In genomic region chr13:48130724-48131123, GRCm38 (mm10) we compare ENCODE assay signal across 8 mouse cellular contexts.
DNase-seq lines count a peak whose midpoint lies in the region; ATAC-seq and TF ChIP-seq lines count a peak whose summit lies in the region.

No protein-coding gene starts in this region.

- no peaks in the 10 kb centered on the region for H3K36me3 ChIP-seq in embryonic facial prominence, embryonic 10.5 days (replicated peaks)
- H3K36me3 ChIP-seq in intestine, postnatal 0 days (ENCODE audit: control insufficient read depth, insufficient read depth) = no peaks in the 10 kb centered on the region
- H3K36me3 ChIP-seq in midbrain, embryonic 11.5 days (ENCODE audit: control insufficient read depth, insufficient read depth, low read length) = no peaks in the 10 kb centered on the region
- no peaks in the 10 kb centered on the region for H3K36me3 ChIP-seq in stomach, embryonic 14.5 days (ENCODE audit: control insufficient read depth, insufficient read depth, low read length)

- peak overlapping the region; percentile 45 for H3K4me3 ChIP-seq in embryonic facial prominence, embryonic 10.5 days
- H3K4me3 ChIP-seq in intestine, postnatal 0 days (ENCODE audit: low read depth, low read length) = peak overlapping the region; percentile 11; the same call in 1 of the 2 replicates
- H3K4me3 ChIP-seq in midbrain, embryonic 11.5 days (ENCODE audit: low read depth, low read length) = no peak overlapping the region
- H3K4me3 ChIP-seq in stomach, embryonic 14.5 days (ENCODE audit: low read depth, low read length) = peak overlapping the region; percentile 11; the same call in 1 of the 2 replicates

- no peak for ATAC-seq in intestine, postnatal 0 days
- peak; percentile 92 for ATAC-seq in midbrain, embryonic 11.5 days (ENCODE audit: low FRiP score)
- ATAC-seq in stomach, embryonic 14.5 days (ENCODE audit: insufficient number of reproducible peaks, insufficient read depth, low FRiP score, low read depth) = peak; percentile 65; the same call in 1 of the 2 replicates

- intact Hi-C loops in left cerebral cortex, postnatal 25 days (cut with DNase I) = loop anchor here (10.0 kb wide), 1 partner anchor 296 kb away; no protein-coding TSS in a partner anchor

- peaks cover 19% of the 10 kb centered on the region for H3K4me1 ChIP-seq in embryonic facial prominence, embryonic 10.5 days
- H3K4me1 ChIP-seq in intestine, postnatal 0 days (replicated peaks; ENCODE audit: control insufficient read depth, insufficient read depth, low read length) = no peaks in the 10 kb centered on the region
- peaks cover 26% of the 10 kb centered on the region for H3K4me1 ChIP-seq in midbrain, embryonic 11.5 days (ENCODE audit: control insufficient read depth, insufficient read depth, low read length)
- H3K4me1 ChIP-seq in stomach, embryonic 14.5 days (ENCODE audit: control insufficient read depth, insufficient read depth, low read length) = peaks cover 3% of the 10 kb centered on the region; the same call in 1 of the 2 replicates

- peak overlapping the region; percentile 54 for H3K4me2 ChIP-seq in intestine, postnatal 0 days (replicated peaks; ENCODE audit: low read depth)
- H3K4me2 ChIP-seq in midbrain, embryonic 11.5 days = peak overlapping the region; percentile 33; the same call in 1 of the 2 replicates
- H3K4me2 ChIP-seq in stomach, embryonic 14.5 days (replicated peaks; ENCODE audit: low read depth, low read length) = peak overlapping the region; percentile 35

- H3K27me3 ChIP-seq in embryonic facial prominence, embryonic 10.5 days (replicated peaks; ENCODE audit: low read depth, poor library complexity, severe bottlenecking) = 0 out of 2 replicates have a peak, but pooled peaks cover 9% of the 10 kb centered on the region
- no peaks in the 10 kb centered on the region for H3K27me3 ChIP-seq in intestine, postnatal 0 days (replicated peaks; ENCODE audit: control insufficient read depth, insufficient read depth, low read length)
- no peaks in the 10 kb centered on the region for H3K27me3 ChIP-seq in midbrain, embryonic 11.5 days (ENCODE audit: control insufficient read depth, insufficient read depth, low read length)
- H3K27me3 ChIP-seq in stomach, embryonic 14.5 days (ENCODE audit: control insufficient read depth, insufficient read depth, low read length) = no peaks in the 10 kb centered on the region

- DNase-seq in adrenal gland, postnatal 14 days = peak; percentile 80
- DNase-seq in embryonic facial prominence, embryonic 10.5 days (ENCODE audit: low spot score) = peak; percentile 78
- peak; percentile 94 for DNase-seq in heart, adult 11 months
- DNase-seq in left cerebral cortex, postnatal 25 days (ENCODE audit: low spot score in 2 of 2) = peak; percentile 48 to 63
- DNase-seq in midbrain, embryonic 11.5 days (ENCODE audit: low spot score, missing footprints) = peak; percentile 96
- no peak for DNase-seq in thymus, adult 18-20 months

- WGBS in embryonic facial prominence, embryonic 10.5 days = under 1% methylated on average over 17 of the region's 17 CpGs
- WGBS in intestine, postnatal 0 days = 1% methylated on average over 17 of the region's 17 CpGs
- WGBS in midbrain, embryonic 11.5 days = under 1% methylated on average over 17 of the region's 17 CpGs
- WGBS in stomach, embryonic 14.5 days = 2% methylated on average over 17 of the region's 17 CpGs

- no peaks in the 10 kb centered on the region for H3K9me3 ChIP-seq in embryonic facial prominence, embryonic 10.5 days
- H3K9me3 ChIP-seq in intestine, postnatal 0 days (ENCODE audit: control insufficient read depth) = no peaks in the 10 kb centered on the region
- H3K9me3 ChIP-seq in midbrain, embryonic 11.5 days (ENCODE audit: control insufficient read depth, low read length) = no peaks in the 10 kb centered on the region; the same call in 1 of the 2 replicates
- H3K9me3 ChIP-seq in stomach, embryonic 14.5 days (ENCODE audit: control insufficient read depth, low read depth, low read length) = no peaks in the 10 kb centered on the region

- H3K9ac ChIP-seq in intestine, postnatal 0 days (ENCODE audit: low read depth, low read length) = no peak overlapping the region
- H3K9ac ChIP-seq in midbrain, embryonic 11.5 days (ENCODE audit: low read length) = peak overlapping the region; percentile 2; the same call in 1 of the 2 replicates
- no peak overlapping the region for H3K9ac ChIP-seq in stomach, embryonic 14.5 days (replicated peaks; ENCODE audit: low read depth, low read length)

- peak overlapping the region; percentile 71 for H3K27ac ChIP-seq in embryonic facial prominence, embryonic 10.5 days (replicated peaks)
- H3K27ac ChIP-seq in intestine, postnatal 0 days (ENCODE audit: low read depth, low read length) = no peak overlapping the region
- H3K27ac ChIP-seq in midbrain, embryonic 11.5 days (ENCODE audit: low read depth, low read length) = peak overlapping the region; percentile 67
- H3K27ac ChIP-seq in stomach, embryonic 14.5 days (ENCODE audit: low read length) = no peak overlapping the region

- no peak for TF ChIP-seq CTCF in intestine, postnatal 0 days (IDR thresholded peaks at IDR 0.05; ENCODE audit: low read depth)

Comparison
In these comparisons a context has a peak if more than half of its experiments do, and no peak if none do; other contexts are left out.
1. DNase-seq: peak in adrenal gland, postnatal 14 days (single experiment), embryonic facial prominence, embryonic 10.5 days (single experiment), heart, adult 11 months (single experiment), left cerebral cortex, postnatal 25 days (2 of 2) and midbrain, embryonic 11.5 days (single experiment); none in thymus, adult 18-20 months (0 of 2).
2. H3K27ac ChIP-seq: peak in embryonic facial prominence, embryonic 10.5 days (single experiment) and midbrain, embryonic 11.5 days (single experiment); none in intestine, postnatal 0 days (single experiment) and stomach, embryonic 14.5 days (single experiment).
3. Peak in every context shown above with its lines, with median percentiles within 50 percentile points of each other: H3K4me2 ChIP-seq.